Mouse (Mus musculus) limb, embryonic 14.5 days (tissue): Measurements from ENCODE around the gene Ctnnd1. TPM values are rescaled to one million over a fixed set of nuclear protein-coding genes. Genes with fewer than 3 reads are reported as not detected.
A peak's percentile ranks its signal among the peaks of the same experiment; 100 is the strongest.

ENCODE experiments used
- ATAC-seq: fragments of 200-750 bp; cut with Nextera tagmentation; 2 replicates; pipeline ENCODE4 v1.8.0; 2017; ENCODE audit warnings: low read depth, moderate number of reproducible peaks, moderate TSS enrichment; ENCODE audit not compliant: low FRiP score
- DNase-seq: peaks from one replicate; pipeline ENCODE4 v3.0.0-alpha.2; 2015; ENCODE audit warnings: low spot score
- H3K27ac ChIP-seq: fragments of 300-500 bp; sonication (generic); replicated peaks from 2 replicates; pipeline ENCODE4 v1.5.1; 2014; ENCODE audit warnings: low read depth, mild to moderate bottlenecking, low read length, moderate library complexity, mixed read lengths
- H3K27me3 ChIP-seq: fragments of 300-500 bp; sonication (generic); 2 replicates; pipeline ENCODE4 v1.6.1; 2014; ENCODE audit warnings: low read length, mixed read lengths; ENCODE audit not compliant: control insufficient read depth, insufficient read depth
- H3K36me3 ChIP-seq: fragments of 300-500 bp; sonication (generic); 2 replicates; pipeline ENCODE4 v1.6.1; 2014; ENCODE audit warnings: mild to moderate bottlenecking, low read length, moderate library complexity, mixed read lengths; ENCODE audit not compliant: control insufficient read depth, insufficient read depth
- H3K4me1 ChIP-seq: fragments of 300-500 bp; sonication (generic); 2 replicates; pipeline ENCODE4 v1.6.1; 2014; ENCODE audit warnings: antibody characterized with exemption, low read length, mixed read lengths; ENCODE audit not compliant: control insufficient read depth, insufficient read depth
- H3K4me2 ChIP-seq: fragments of 300-500 bp; sonication (generic); replicated peaks from 2 replicates; pipeline ENCODE4 v1.6.1; 2014; ENCODE audit warnings: low read depth, mild to moderate bottlenecking, low read length, moderate library complexity; ENCODE audit not compliant: severe bottlenecking
- H3K4me3 ChIP-seq: fragments of 300-500 bp; sonication (generic); replicated peaks from 2 replicates; pipeline ENCODE4 v1.5.1; 2014; ENCODE audit warnings: low read length
- H3K9ac ChIP-seq: fragments of 300-500 bp; sonication (generic); 2 replicates; pipeline ENCODE4 v1.6.1; 2014; ENCODE audit warnings: mild to moderate bottlenecking, low read depth, low read length, moderate library complexity; ENCODE audit not compliant: severe bottlenecking
- H3K9me3 ChIP-seq: fragments of 300-500 bp; sonication (generic); 2 replicates; pipeline ENCODE4 v1.6.1; 2016; ENCODE audit warnings: low read length; ENCODE audit not compliant: control insufficient read depth
- POLR2A ChIP-seq: fragments of 200-500 bp; IDR thresholded peaks from 2 replicates; pipeline ENCODE4 v1.8.0; 2012; ENCODE audit warnings: inconsistent platforms, mild to moderate bottlenecking, moderate library complexity, borderline replicate concordance; ENCODE audit not compliant: insufficient read depth, insufficient read length; ENCODE audit errors: extremely low read depth
- WGBS: fragments of 180-500 bp; shearing (Covaris S2); extraction: QIAGEN DNeasy Blood & Tissue Kit; methylation state at CpG from one replicate; pipeline ENCODE4 v1.1.7; 2014; 5-methylcytosine and 5-hydroxymethylcytosine counted together
- polyA plus RNA-seq, 2 experiments: library from polyadenylated mRNA; depleted of rRNA in 1 of 2; stranded (reverse) in 1 of 2; unstranded in 1 of 2; fragments of >200 nt; fragmentation: Nextera tagmentation in 1 of 2; extraction: Ambion mirVana in 1 of 2; gene quantifications; 2 replicates each; pipeline versions ENCODE4 v1.2.1 to v1.2.3; 2012 to 2014

The Ctnnd1 gene
- polyA plus RNA-seq, 2 experiments, result 46.0 to 85.0 TPM

DNA sequence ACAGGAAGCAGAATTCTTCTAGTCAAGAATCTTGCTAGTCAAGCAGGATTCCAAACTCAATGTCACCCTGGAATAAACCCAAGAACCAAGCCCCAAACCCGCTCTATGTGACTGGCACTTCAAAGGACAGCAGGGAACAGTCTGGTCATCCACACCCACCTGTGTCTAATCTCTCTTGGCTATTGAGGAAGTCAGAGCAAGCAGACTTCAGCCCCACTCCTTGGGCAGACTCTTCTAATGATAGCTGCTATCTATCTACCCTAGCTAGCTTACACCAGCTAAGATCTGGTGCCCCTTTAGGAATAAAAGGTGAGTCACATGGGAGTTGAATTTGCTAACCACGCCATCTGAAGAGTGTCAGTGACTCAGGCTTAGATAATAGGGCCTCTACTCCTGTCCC lies 31.7 kb downstream of the Ctnnd1 start:
- H3K4me2 ChIP-seq, result no peak overlapping the region
- no peaks in the 10 kb centered on the region for H3K4me1 ChIP-seq
- H3K27ac ChIP-seq, result no peak overlapping the region
- WGBS, result 81% methylated on average over 2 of the region's 2 CpGs
- no peaks in the 10 kb centered on the region for H3K9me3 ChIP-seq
- peaks cover 69% of the 10 kb centered on the region for H3K36me3 ChIP-seq
- H3K27me3 ChIP-seq, result no peaks in the 10 kb centered on the region
- no peak overlapping the region for H3K4me3 ChIP-seq
- no peak overlapping the region for H3K9ac ChIP-seq
- no peak for DNase-seq
- no peak for TF ChIP-seq POLR2A
- ATAC-seq, result no peak

- no peaks in the 10 kb centered on the region for H3K27me3 ChIP-seq
- DNase-seq, result peak; percentile 55
- H3K9me3 ChIP-seq, result no peaks in the 10 kb centered on the region
- H3K36me3 ChIP-seq, result peaks cover 73% of the 10 kb centered on the region
- no peak overlapping the region for H3K4me3 ChIP-seq
- 0 out of 2 replicates have a peak, but pooled peaks have one; percentile 37 for ATAC-seq
- H3K4me1 ChIP-seq, result no peaks in the 10 kb centered on the region
- TF ChIP-seq POLR2A, result no peak
- no peak overlapping the region for H3K4me2 ChIP-seq
- WGBS, result 83% methylated on average over 3 of the region's 3 CpGs
- H3K9ac ChIP-seq, result no peak overlapping the region
- H3K27ac ChIP-seq, result no peak overlapping the region
Observed at GRCm38 (mm10) chr2:84617637-84618515, 32.7 kb downstream of the Ctnnd1 start.

DNA sequence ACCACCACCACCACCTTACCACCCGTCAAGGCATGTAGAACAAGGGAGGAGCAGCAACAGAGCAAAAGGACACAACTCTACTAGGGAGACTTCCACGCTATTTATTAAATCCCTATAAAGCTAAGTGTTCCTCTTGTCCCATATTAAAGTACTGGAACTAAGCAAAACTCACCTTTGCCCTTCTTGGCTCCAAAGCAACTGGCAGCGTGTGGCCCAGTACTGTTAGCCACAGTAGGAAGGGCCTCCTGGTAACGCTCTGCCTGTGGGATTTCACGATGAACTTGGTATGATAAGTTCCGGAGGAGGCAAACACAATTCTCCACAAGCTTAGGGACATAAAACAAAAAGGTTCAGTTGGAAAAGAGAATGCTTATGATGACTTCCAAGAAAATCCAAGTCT lies 37.8 kb downstream of the Ctnnd1 start:
- no peak for DNase-seq

DNA sequence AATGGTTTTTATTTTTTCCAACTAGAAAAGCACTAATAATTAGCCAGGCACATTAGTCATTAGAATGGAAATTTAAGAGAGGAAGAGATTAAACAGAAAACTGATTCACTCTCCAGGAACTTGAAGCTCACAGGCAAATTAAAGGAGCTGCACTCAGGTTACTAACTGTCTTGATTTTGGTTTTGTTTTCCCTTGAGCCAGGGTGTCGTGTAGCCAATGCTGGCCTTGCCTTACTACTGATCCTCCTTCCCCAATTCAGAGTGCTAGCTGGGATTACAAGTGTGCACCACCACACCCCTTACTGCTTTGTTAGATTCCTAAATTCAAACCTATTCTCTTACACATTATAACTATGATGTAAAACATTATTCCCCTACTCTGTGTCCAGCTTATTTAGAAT lies 42.7 kb downstream of the Ctnnd1 start:
- Histone ChIP-seq H3K9me3 (no peaks in the 10 kb centered on the region), H3K4me1 (no peaks in the 10 kb centered on the region), H3K4me2 (no peak overlapping the region), H3K9ac (no peak overlapping the region), H3K36me3 (peaks cover 93% of the 10 kb centered on the region), H3K4me3 (no peak overlapping the region), H3K27me3 (no peaks in the 10 kb centered on the region), H3K27ac (no peak overlapping the region)
- no peak for TF ChIP-seq POLR2A
- WGBS, result 89% methylated on average over 1 of the region's 1 CpGs
- DNase-seq (no peak), ATAC-seq (no peak)

More for the DNA sequence above, 37.8 kb downstream of the Ctnnd1 start:
- Histone ChIP-seq H3K4me1 (no peaks in the 10 kb centered on the region), H3K4me3 (no peak overlapping the region), H3K9ac (no peak overlapping the region), H3K4me2 (no peak overlapping the region), H3K27ac (no peak overlapping the region), H3K9me3 (no peaks in the 10 kb centered on the region), H3K27me3 (no peaks in the 10 kb centered on the region), H3K36me3 (peaks cover 91% of the 10 kb centered on the region)
- TF ChIP-seq POLR2A, result no peak
- no peak for ATAC-seq
- 93% methylated on average over 6 of the region's 6 CpGs for WGBS

- Histone ChIP-seq H3K36me3 (peaks cover 79% of the 10 kb centered on the region), H3K9me3 (no peaks in the 10 kb centered on the region), H3K27ac (no peak overlapping the region), H3K27me3 (no peaks in the 10 kb centered on the region), H3K9ac (no peak overlapping the region), H3K4me1 (no peaks in the 10 kb centered on the region), H3K4me3 (no peak overlapping the region), H3K4me2 (no peak overlapping the region)
- DNase-seq, result no peak
- TF ChIP-seq POLR2A, result no peak
- WGBS, result 70% methylated on average over 2 of the region's 2 CpGs
- no peak for ATAC-seq
Observed at GRCm38 (mm10) chr2:84600977-84601376, 49.6 kb downstream of the Ctnnd1 start.
